Mouse (Mus musculus): ENCODE results near the gene Smarcad1.

DNA sequence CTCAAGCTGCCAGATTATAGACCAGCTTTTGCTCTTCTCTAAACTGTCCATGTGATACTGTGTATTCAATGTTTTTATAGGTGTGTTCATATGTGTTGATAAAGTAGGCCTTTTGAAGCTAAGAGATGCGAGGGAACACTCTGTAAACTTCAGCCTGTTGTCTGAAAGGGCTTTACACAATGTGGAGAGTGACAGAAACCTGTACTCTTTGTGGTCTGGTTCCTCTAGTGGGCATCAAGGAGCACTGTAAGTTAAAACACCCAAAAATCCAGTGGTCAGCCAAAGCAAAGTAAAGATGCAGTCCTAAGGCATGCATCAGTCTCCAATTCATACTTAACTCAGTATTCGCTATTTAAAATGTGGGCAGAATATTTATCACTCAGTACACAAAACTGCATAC lies 44.6 kb upstream of the Smarcad1 start:
- TF ChIP-seq POLR2A (IDR thresholded peaks at IDR 0.05; ENCODE audit: low read depth, low read length), result no peak
- TF ChIP-seq CTCF (IDR thresholded peaks at IDR 0.05; ENCODE audit: borderline replicate concordance, insufficient read depth, low read length), result no peak
